Mouse (Mus musculus) neural tube, embryonic 13.5 days (tissue): ENCODE measurements around the gene P2ry10. TPM values are rescaled to one million over a fixed set of nuclear protein-coding genes. Genes with fewer than 3 reads are reported as not detected.
"Not testable (repeated sequence)": the region's sequence is repeated elsewhere in the genome, so short reads cannot be mapped to it uniquely, and the experiment has no call there.

Experiments used
- ATAC-seq: fragments of 200-750 bp; cut with Nextera tagmentation; 2 replicates; pipeline ENCODE4 v1.8.0; 2017; ENCODE audit warnings: low read depth, mild to moderate bottlenecking, moderate TSS enrichment, moderate library complexity
- H3K27ac ChIP-seq: fragments of 300-500 bp; sonication (generic); replicated peaks from 2 replicates; pipeline ENCODE4 v1.5.1; 2015; ENCODE audit warnings: moderate library complexity, mild to moderate bottlenecking, inconsistent platforms
- H3K27me3 ChIP-seq: fragments of 300-500 bp; sonication (generic); 2 replicates; pipeline ENCODE4 v1.6.1; 2015; ENCODE audit warnings: mild to moderate bottlenecking, inconsistent platforms
- H3K36me3 ChIP-seq: fragments of 300-500 bp; sonication (generic); 2 replicates; pipeline ENCODE4 v1.6.1; 2015; ENCODE audit warnings: mild to moderate bottlenecking, inconsistent platforms
- H3K4me1 ChIP-seq: fragments of 300-500 bp; sonication (generic); replicated peaks from 2 replicates; pipeline ENCODE4 v1.6.1; 2015; ENCODE audit warnings: inconsistent platforms
- H3K4me2 ChIP-seq: fragments of 300-500 bp; sonication (generic); 2 replicates; pipeline ENCODE4 v1.6.1; 2015; ENCODE audit warnings: inconsistent platforms, mild to moderate bottlenecking, moderate library complexity
- H3K4me3 ChIP-seq: fragments of 300-500 bp; sonication (generic); 2 replicates; pipeline ENCODE4 v1.5.1; 2015; ENCODE audit warnings: mild to moderate bottlenecking, inconsistent platforms
- H3K9ac ChIP-seq: fragments of 300-500 bp; sonication (generic); 2 replicates; pipeline ENCODE4 v1.6.1; 2015; ENCODE audit warnings: moderate library complexity, mild to moderate bottlenecking, inconsistent platforms
- H3K9me3 ChIP-seq: fragments of 300-500 bp; sonication (generic); 2 replicates; pipeline ENCODE4 v1.6.1; 2016; ENCODE audit warnings: inconsistent platforms
- WGBS: fragments of 180-500 bp; shearing (Covaris S2); methylation state at CpG from one replicate; pipeline ENCODE4 v1.1.7; 2015; 5-methylcytosine and 5-hydroxymethylcytosine counted together
- polyA plus RNA-seq: library from polyadenylated mRNA; unstranded; fragments of >200 nt; fragmentation: Nextera tagmentation; extraction: Ambion mirVana; gene quantifications from 2 replicates; pipeline ENCODE4 v1.2.1, GENCODE M21; 2015

The P2ry10 gene
- 0.08 TPM in 1 of 2 replicates, not detected in the other for polyA plus RNA-seq

GRCm38 (mm10) chrX:107088177-107088576 is at the start of gene P2ry10:
P2ry10 (plus strand) TSS chrX:107088492.
- no peak for ATAC-seq
- H3K9me3 ChIP-seq, result no peaks in the 10 kb centered on the region

GRCm38 (mm10) chrX:107039146-107039545 is 49.1 kb upstream of the P2ry10 start:
- no peak overlapping the region for H3K4me2 ChIP-seq
- H3K9ac ChIP-seq, result no peak overlapping the region
- no peaks in the 10 kb centered on the region for H3K36me3 ChIP-seq
- H3K4me3 ChIP-seq, result no peak overlapping the region
- no peaks in the 10 kb centered on the region for H3K27me3 ChIP-seq
- H3K4me1 ChIP-seq, result no peaks in the 10 kb centered on the region
- H3K9me3 ChIP-seq, result no peaks in the 10 kb centered on the region
- ATAC-seq, result no peak
- H3K27ac ChIP-seq, result no peak overlapping the region

More at GRCm38 (mm10) chrX:107088177-107088576, at the start of gene P2ry10:
- H3K4me1 ChIP-seq, result no peaks in the 10 kb centered on the region
- no peak within 1 kb of the TSS for H3K4me3 ChIP-seq
- WGBS, result 60% methylated on average over 4 of the region's 4 CpGs
- H3K27ac ChIP-seq, result no peak within 1 kb of the TSS
- no peak within 1 kb of the TSS for H3K9ac ChIP-seq
- H3K27me3 ChIP-seq, result no peaks in the 10 kb centered on the region
- no peak within 1 kb of the TSS for H3K4me2 ChIP-seq
- no peaks in the 10 kb centered on the region for H3K36me3 ChIP-seq

- H3K27ac ChIP-seq, result no peak overlapping the region
- ATAC-seq, result no peak
- 70% methylated on average over 2 of the region's 2 CpGs for WGBS
Observed at GRCm38 (mm10) chrX:107039635-107040034, 48.7 kb upstream of the P2ry10 start.

GRCm38 (mm10) chrX:107042367-107042766 is 45.9 kb upstream of the P2ry10 start:
- no peak for ATAC-seq
- no peaks in the 10 kb centered on the region for H3K36me3 ChIP-seq
- no peaks in the 10 kb centered on the region for H3K27me3 ChIP-seq
- WGBS, result 88% methylated on average over 2 of the region's 2 CpGs
- no peak overlapping the region for H3K4me3 ChIP-seq
- H3K27ac ChIP-seq, result no peak overlapping the region
- no peaks in the 10 kb centered on the region for H3K4me1 ChIP-seq
- H3K9ac ChIP-seq, result no peak overlapping the region
- no peak overlapping the region for H3K4me2 ChIP-seq
- H3K9me3 ChIP-seq, result no peaks in the 10 kb centered on the region

More at GRCm38 (mm10) chrX:107039635-107040034, 48.7 kb upstream of the P2ry10 start:
- H3K4me1 ChIP-seq, result no peaks in the 10 kb centered on the region
- H3K9ac ChIP-seq, result no peak overlapping the region
- no peak overlapping the region for H3K4me3 ChIP-seq
- H3K9me3 ChIP-seq, result no peaks in the 10 kb centered on the region
- H3K4me2 ChIP-seq, result no peak overlapping the region
- H3K36me3 ChIP-seq, result no peaks in the 10 kb centered on the region
- no peaks in the 10 kb centered on the region for H3K27me3 ChIP-seq

- H3K27ac ChIP-seq, H3K36me3 ChIP-seq, H3K4me3 ChIP-seq, H3K9me3 ChIP-seq, H3K4me1 ChIP-seq, ATAC-seq, H3K27me3 ChIP-seq, H3K4me2 ChIP-seq, H3K9ac ChIP-seq: not testable (repeated sequence)
- WGBS, result 100% methylated on average over 2 of the region's 2 CpGs
Observed at GRCm38 (mm10) chrX:107083407-107083806, 4.9 kb upstream of the P2ry10 start.

GRCm38 (mm10) chrX:107084320-107084719 is 4.0 kb upstream of the P2ry10 start:
- no peak overlapping the region for H3K4me2 ChIP-seq
- H3K27ac ChIP-seq, result no peak overlapping the region
- H3K4me1 ChIP-seq, result no peaks in the 10 kb centered on the region
- H3K4me3 ChIP-seq, result no peak overlapping the region
- no peaks in the 10 kb centered on the region for H3K27me3 ChIP-seq
- H3K9me3 ChIP-seq, result no peaks in the 10 kb centered on the region
- H3K36me3 ChIP-seq, result no peaks in the 10 kb centered on the region
- ATAC-seq, result no peak
- H3K9ac ChIP-seq, result no peak overlapping the region

GRCm38 (mm10) chrX:107089131-107089530 is 839 bp downstream of the P2ry10 start:
- Histone ChIP-seq H3K4me2 (no peak overlapping the region), H3K9ac (no peak overlapping the region), H3K27ac (no peak overlapping the region), H3K27me3 (no peaks in the 10 kb centered on the region), H3K36me3 (no peaks in the 10 kb centered on the region), H3K4me1 (no peaks in the 10 kb centered on the region), H3K4me3 (no peak overlapping the region), H3K9me3 (no peaks in the 10 kb centered on the region)
- WGBS, result 85% methylated on average over 5 of the region's 5 CpGs
- ATAC-seq, result no peak

- Histone ChIP-seq H3K27ac (no peak overlapping the region), H3K4me3 (no peak overlapping the region), H3K9ac (no peak overlapping the region), H3K4me1 (no peaks in the 10 kb centered on the region), H3K27me3 (no peaks in the 10 kb centered on the region), H3K9me3 (no peaks in the 10 kb centered on the region), H3K4me2 (no peak overlapping the region), H3K36me3 (no peaks in the 10 kb centered on the region)
- 88% methylated on average over 1 of the region's 1 CpGs for WGBS
- no peak for ATAC-seq
Observed at GRCm38 (mm10) chrX:107089930-107090329, 1.6 kb downstream of the P2ry10 start.

- Histone ChIP-seq H3K4me2 (no peak overlapping the region), H3K9ac (no peak overlapping the region), H3K36me3 (no peaks in the 10 kb centered on the region), H3K9me3 (no peaks in the 10 kb centered on the region), H3K27me3 (no peaks in the 10 kb centered on the region), H3K4me3 (no peak overlapping the region), H3K4me1 (no peaks in the 10 kb centered on the region), H3K27ac (no peak overlapping the region)
- WGBS, result 78% methylated on average over 3 of the region's 3 CpGs
- no peak for ATAC-seq
Observed at GRCm38 (mm10) chrX:107095633-107096032, 7.3 kb downstream of the P2ry10 start.

GRCm38 (mm10) chrX:107116333-107116732 is 28.0 kb downstream of the P2ry10 start:
- Histone ChIP-seq H3K9ac (no peak overlapping the region), H3K4me1 (no peaks in the 10 kb centered on the region), H3K4me2 (no peak overlapping the region), H3K36me3 (no peaks in the 10 kb centered on the region), H3K4me3 (no peak overlapping the region), H3K27me3 (no peaks in the 10 kb centered on the region), H3K27ac (no peak overlapping the region), H3K9me3 (no peaks in the 10 kb centered on the region)
- ATAC-seq, result no peak
- WGBS, result 84% methylated on average over 1 of the region's 1 CpGs

GRCm38 (mm10) chrX:107116987-107117386 is 28.7 kb downstream of the P2ry10 start:
- ATAC-seq, result no peak
- Histone ChIP-seq H3K9me3 (no peaks in the 10 kb centered on the region), H3K4me1 (no peaks in the 10 kb centered on the region), H3K27ac (no peak overlapping the region), H3K27me3 (no peaks in the 10 kb centered on the region), H3K36me3 (no peaks in the 10 kb centered on the region), H3K4me2 (no peak overlapping the region), H3K4me3 (no peak overlapping the region), H3K9ac (no peak overlapping the region)
- whole genome bisulfite sequencing, result 89% methylated on average over 1 of the region's 1 CpGs

- H3K4me3 ChIP-seq, result no peak overlapping the region
- 82% methylated on average over 3 of the region's 3 CpGs for WGBS
Observed at GRCm38 (mm10) chrX:107143184-107143583, 54.9 kb downstream of the P2ry10 start.

GRCm38 (mm10) chrX:107143930-107144329 is 55.6 kb downstream of the P2ry10 start:
- Histone ChIP-seq H3K9me3 (no peaks in the 10 kb centered on the region), H3K27ac (no peak overlapping the region), H3K4me2 (no peak overlapping the region), H3K9ac (no peak overlapping the region), H3K36me3 (no peaks in the 10 kb centered on the region), H3K4me3 (no peak overlapping the region), H3K4me1 (no peaks in the 10 kb centered on the region), H3K27me3 (no peaks in the 10 kb centered on the region; the same call in 1 of the 2 replicates)
- WGBS, result 72% methylated on average over 2 of the region's 2 CpGs
- no peak for ATAC-seq

More at GRCm38 (mm10) chrX:107143184-107143583, 54.9 kb downstream of the P2ry10 start:
- Histone ChIP-seq H3K36me3 (no peaks in the 10 kb centered on the region), H3K4me1 (no peaks in the 10 kb centered on the region), H3K27me3 (no peaks in the 10 kb centered on the region), H3K9ac (no peak overlapping the region), H3K9me3 (no peaks in the 10 kb centered on the region), H3K27ac (no peak overlapping the region), H3K4me2 (no peak overlapping the region)
- no peak for ATAC-seq
